Mouse (Mus musculus): ENCODE measurements around the gene Tbx21. TPM values are rescaled to one million over a fixed set of nuclear protein-coding genes. Genes with fewer than 3 reads are reported as not detected.

Tbx21 gene
- polyA plus RNA-seq, 1 experiment from 2014 or later: 0.13 TPM

GRCm38 (mm10) chr11:97069333-97069732 lies 45.8 kb downstream of the Tbx21 start:
- Histone ChIP-seq H3K4me2 (replicated peaks; ENCODE audit: low read depth, low read length) (no peak overlapping the region), H3K4me3 (ENCODE audit: low read depth, low read length) (no peak overlapping the region), H3K4me1 (ENCODE audit: insufficient read depth, low read depth, low read length) (no peaks in the 10 kb centered on the region), H3K36me3 (ENCODE audit: insufficient read depth, low read length) (peaks cover 8% of the 10 kb centered on the region; the same call in 1 of the 2 replicates), H3K27ac (ENCODE audit: low read length) (no peak overlapping the region), H3K27me3 (replicated peaks; ENCODE audit: insufficient read depth, low read length) (no peaks in the 10 kb centered on the region), H3K9ac (replicated peaks; ENCODE audit: low read depth) (no peak overlapping the region), H3K9me3 (ENCODE audit: low read length) (no peaks in the 10 kb centered on the region)
- WGBS: 61% methylated on average over 1 of the region's 1 CpGs
- TF ChIP-seq EP300 (IDR thresholded peaks at IDR 0.05): no peak
- no peak for TF ChIP-seq CTCF (IDR thresholded peaks at IDR 0.05)
- DNase-seq (ENCODE audit: low spot score) (no peak), ATAC-seq (no peak)

DNA sequence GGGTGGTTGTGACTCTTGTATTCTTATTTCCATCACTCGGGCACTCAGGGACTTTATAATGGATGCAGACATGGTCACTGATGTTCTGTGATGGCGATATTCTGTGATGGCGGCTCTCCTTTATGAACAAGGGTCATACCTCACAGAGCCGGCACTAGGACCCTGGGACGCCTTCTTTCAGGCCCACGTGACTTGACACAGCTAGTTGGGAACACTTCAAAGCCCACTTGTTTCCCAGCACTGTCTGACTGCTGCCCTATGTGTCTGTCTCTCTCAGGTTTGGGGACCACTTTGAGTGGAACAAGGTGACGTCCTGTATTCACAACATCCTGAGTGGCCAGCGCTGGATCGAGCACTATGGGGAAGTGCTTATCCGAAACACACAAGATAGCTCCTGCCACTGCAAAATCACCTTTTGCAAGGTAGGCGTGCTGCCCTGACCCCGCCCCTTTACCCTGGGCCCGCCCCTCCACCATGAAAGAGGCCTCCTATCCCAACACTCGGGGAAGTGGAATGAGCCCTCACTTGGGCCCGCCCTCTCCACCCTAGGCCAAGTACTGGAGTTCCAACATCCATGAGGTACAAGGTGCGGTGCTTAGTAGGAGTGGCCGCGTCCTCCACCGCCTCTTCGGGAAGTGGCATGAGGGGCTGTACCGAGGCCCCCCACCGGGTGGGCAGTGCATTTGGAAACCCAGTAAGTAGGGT lies 48.3 kb downstream of the Tbx21 start:
- Histone ChIP-seq H3K4me2 (replicated peaks; ENCODE audit: low read depth, low read length) (no peak overlapping the region), H3K27ac (ENCODE audit: low read length) (no peak overlapping the region), H3K36me3 (ENCODE audit: insufficient read depth, low read length) (peaks cover 8% of the 10 kb centered on the region; the same call in 1 of the 2 replicates), H3K27me3 (replicated peaks; ENCODE audit: insufficient read depth, low read length) (no peaks in the 10 kb centered on the region), H3K4me1 (ENCODE audit: insufficient read depth, low read depth, low read length) (no peaks in the 10 kb centered on the region), H3K9ac (replicated peaks; ENCODE audit: low read depth) (no peak overlapping the region), H3K4me3 (ENCODE audit: low read depth, low read length) (no peak overlapping the region), H3K9me3 (ENCODE audit: low read length) (no peaks in the 10 kb centered on the region)
- TF ChIP-seq EP300 (IDR thresholded peaks at IDR 0.05): no peak
- ATAC-seq (peak; percentile 53), DNase-seq (ENCODE audit: low spot score) (no peak)
- WGBS: 59% methylated on average over 22 of the region's 22 CpGs

GRCm38 (mm10) chr11:97065538-97066295 lies 49.4 kb downstream of the Tbx21 start:
- H3K27ac ChIP-seq (ENCODE audit: low read length): peak overlapping the region; percentile 0; the same call in 1 of the 2 replicates
- ATAC-seq: peak; percentile 53
- no peak overlapping the region for H3K4me2 ChIP-seq (replicated peaks; ENCODE audit: low read depth, low read length)
- H3K4me3 ChIP-seq (ENCODE audit: low read depth, low read length): no peak overlapping the region
- DNase-seq (ENCODE audit: low spot score): peak; percentile 83
- no peaks in the 10 kb centered on the region for H3K4me1 ChIP-seq (ENCODE audit: insufficient read depth, low read depth, low read length)
- WGBS: 61% methylated on average over 12 of the region's 12 CpGs
- peaks cover 8% of the 10 kb centered on the region; the same call in 1 of the 2 replicates for H3K36me3 ChIP-seq (ENCODE audit: insufficient read depth, low read length)
- peak; percentile 74 for TF ChIP-seq EP300 (IDR thresholded peaks at IDR 0.05)
- no peak for TF ChIP-seq CTCF (IDR thresholded peaks at IDR 0.05)
- H3K27me3 ChIP-seq (replicated peaks; ENCODE audit: insufficient read depth, low read length): no peaks in the 10 kb centered on the region
- no peaks in the 10 kb centered on the region for H3K9me3 ChIP-seq (ENCODE audit: low read length)
- H3K9ac ChIP-seq (replicated peaks; ENCODE audit: low read depth): no peak overlapping the region

DNA sequence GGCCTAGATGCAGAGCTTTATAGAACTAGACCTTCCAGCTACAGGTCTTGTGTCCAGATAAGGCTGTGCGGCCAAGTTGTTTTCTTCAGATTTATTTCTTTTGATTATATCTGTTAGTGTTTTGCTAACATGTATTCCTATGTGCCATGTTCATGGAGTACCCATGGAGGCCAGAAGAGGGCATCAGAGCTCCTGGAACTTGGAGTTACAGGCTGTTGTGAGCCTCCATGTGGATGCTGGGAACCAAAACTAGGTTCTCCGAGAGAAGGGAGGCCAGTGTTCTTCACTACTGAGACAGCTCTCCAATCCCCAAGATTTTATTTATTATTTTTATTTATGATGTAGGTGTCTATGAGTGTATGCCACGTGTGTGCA lies 51.2 kb downstream of the Tbx21 start:
- no peak overlapping the region for H3K4me2 ChIP-seq (replicated peaks; ENCODE audit: low read depth, low read length)
- DNase-seq (ENCODE audit: low spot score) (no peak), ATAC-seq (no peak)
- TF ChIP-seq EP300 (IDR thresholded peaks at IDR 0.05) (no peak), CTCF (IDR thresholded peaks at IDR 0.05) (peak; percentile 48)
- no peaks in the 10 kb centered on the region for H3K9me3 ChIP-seq (ENCODE audit: low read length)
- no peaks in the 10 kb centered on the region for H3K4me1 ChIP-seq (ENCODE audit: insufficient read depth, low read depth, low read length)
- H3K27ac ChIP-seq (ENCODE audit: low read length): no peak overlapping the region
- 79% methylated on average over 3 of the region's 3 CpGs for WGBS
- no peak overlapping the region for H3K9ac ChIP-seq (replicated peaks; ENCODE audit: low read depth)
- no peaks in the 10 kb centered on the region for H3K27me3 ChIP-seq (replicated peaks; ENCODE audit: insufficient read depth, low read length)
- H3K36me3 ChIP-seq (ENCODE audit: insufficient read depth, low read length): peaks cover 16% of the 10 kb centered on the region
- no peak overlapping the region for H3K4me3 ChIP-seq (ENCODE audit: low read depth, low read length)

DNA sequence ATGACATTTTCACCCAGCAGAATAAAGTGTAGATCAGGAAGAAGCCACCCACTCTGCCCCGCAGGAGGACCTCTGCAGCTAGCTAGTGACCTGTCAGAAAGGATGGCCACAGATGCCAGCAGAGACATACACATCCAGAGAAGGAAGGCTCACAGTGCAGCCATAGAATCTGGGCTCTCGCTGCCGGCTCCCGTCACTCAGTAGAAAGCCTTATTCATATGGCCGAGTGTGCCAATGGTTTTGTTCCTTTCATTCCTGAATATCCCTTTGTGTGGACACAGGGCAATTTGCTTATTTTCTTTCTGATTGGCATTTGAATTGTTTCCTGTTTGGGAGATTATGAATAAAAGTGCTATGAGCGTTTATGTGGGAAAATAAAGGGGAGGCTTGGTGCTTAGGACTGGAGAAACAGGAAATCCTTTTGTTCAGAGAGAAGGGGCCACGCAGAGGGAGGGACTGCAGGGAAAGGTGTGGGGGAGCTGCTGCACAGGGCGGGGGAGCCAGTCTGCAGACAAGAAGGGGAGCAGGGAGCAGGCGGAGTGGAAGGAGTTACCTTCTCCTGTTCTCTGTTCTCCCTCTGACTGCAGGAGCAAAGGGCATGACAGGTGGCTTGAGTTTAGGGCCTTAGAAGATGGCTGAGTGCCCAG lies 51.7 kb downstream of the Tbx21 start:
- Histone ChIP-seq H3K4me2 (replicated peaks; ENCODE audit: low read depth, low read length) (no peak overlapping the region), H3K9me3 (ENCODE audit: low read length) (no peaks in the 10 kb centered on the region), H3K4me1 (ENCODE audit: insufficient read depth, low read depth, low read length) (no peaks in the 10 kb centered on the region), H3K4me3 (ENCODE audit: low read depth, low read length) (no peak overlapping the region), H3K9ac (replicated peaks; ENCODE audit: low read depth) (no peak overlapping the region), H3K27me3 (replicated peaks; ENCODE audit: insufficient read depth, low read length) (no peaks in the 10 kb centered on the region), H3K27ac (ENCODE audit: low read length) (no peak overlapping the region), H3K36me3 (ENCODE audit: insufficient read depth, low read length) (peaks cover 16% of the 10 kb centered on the region)
- no peak for DNase-seq (ENCODE audit: low spot score)
- TF ChIP-seq CTCF (IDR thresholded peaks at IDR 0.05) (no peak), EP300 (IDR thresholded peaks at IDR 0.05) (no peak)
- 62% methylated on average over 9 of the region's 9 CpGs for WGBS
- no peak for ATAC-seq

DNA sequence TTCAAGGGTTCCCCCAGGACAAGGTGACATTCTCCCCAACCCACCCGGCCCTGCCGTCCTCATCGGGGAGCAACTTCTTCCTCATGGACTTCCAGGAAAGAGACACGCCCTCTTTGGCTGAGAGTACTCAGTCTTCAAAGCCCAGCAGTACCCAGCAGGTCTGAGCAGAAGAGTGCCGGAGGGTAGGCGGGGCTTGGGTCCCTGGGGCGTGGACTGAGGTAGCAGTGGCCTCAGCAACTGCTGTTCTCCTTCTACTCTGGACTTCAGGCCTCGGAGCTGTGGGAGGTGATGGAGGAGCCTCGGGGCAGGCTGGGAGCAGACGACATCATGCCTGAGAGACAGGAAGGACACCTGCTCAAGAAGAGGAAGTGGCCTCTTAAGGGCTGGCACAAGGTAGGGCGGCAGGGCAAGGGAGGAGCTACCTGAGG lies 62.9 kb downstream of the Tbx21 start:
- Histone ChIP-seq H3K4me3 (ENCODE audit: low read depth, low read length) (peak overlapping the region; percentile 48; the same call in 1 of the 2 replicates), H3K9me3 (ENCODE audit: low read length) (no peaks in the 10 kb centered on the region), H3K4me1 (ENCODE audit: insufficient read depth, low read depth, low read length) (peaks cover 10% of the 10 kb centered on the region; the same call in 1 of the 2 replicates), H3K9ac (replicated peaks; ENCODE audit: low read depth) (no peak overlapping the region), H3K27ac (ENCODE audit: low read length) (peak overlapping the region; percentile 34), H3K36me3 (ENCODE audit: insufficient read depth, low read length) (peaks cover 27% of the 10 kb centered on the region; the same call in 1 of the 2 replicates), H3K4me2 (replicated peaks; ENCODE audit: low read depth, low read length) (peak overlapping the region; percentile 83), H3K27me3 (replicated peaks; ENCODE audit: insufficient read depth, low read length) (no peaks in the 10 kb centered on the region)
- DNase-seq (ENCODE audit: low spot score) (peak; percentile 90), ATAC-seq (peak; percentile 87)
- TF ChIP-seq CTCF (IDR thresholded peaks at IDR 0.05): no peak
- no peak for TF ChIP-seq EP300 (IDR thresholded peaks at IDR 0.05)
- 20% methylated on average over 10 of the region's 11 CpGs for WGBS
